Mouse (Mus musculus) frontal cortex, adult (tissue): ENCODE measurements at regions not wholly inside any gene's neighbourhood (a gene's known extent, or its start where the extent isn't known, plus 50 kb on each side); places are given as distances from the start of the nearest gene placed in this dataset.
"Not testable (repeated sequence)": the region's sequence is repeated elsewhere in the genome, so short reads cannot be mapped to it uniquely, and the experiment has no call there.

Source experiments
- ATAC-seq: cut with Nextera tagmentation; 2 replicates; pipeline ENCODE4 v1.9.2; 2017; ENCODE audit warnings: mild to moderate bottlenecking, moderate library complexity, mixed read lengths; ENCODE audit not compliant: low TSS enrichment

DNA sequence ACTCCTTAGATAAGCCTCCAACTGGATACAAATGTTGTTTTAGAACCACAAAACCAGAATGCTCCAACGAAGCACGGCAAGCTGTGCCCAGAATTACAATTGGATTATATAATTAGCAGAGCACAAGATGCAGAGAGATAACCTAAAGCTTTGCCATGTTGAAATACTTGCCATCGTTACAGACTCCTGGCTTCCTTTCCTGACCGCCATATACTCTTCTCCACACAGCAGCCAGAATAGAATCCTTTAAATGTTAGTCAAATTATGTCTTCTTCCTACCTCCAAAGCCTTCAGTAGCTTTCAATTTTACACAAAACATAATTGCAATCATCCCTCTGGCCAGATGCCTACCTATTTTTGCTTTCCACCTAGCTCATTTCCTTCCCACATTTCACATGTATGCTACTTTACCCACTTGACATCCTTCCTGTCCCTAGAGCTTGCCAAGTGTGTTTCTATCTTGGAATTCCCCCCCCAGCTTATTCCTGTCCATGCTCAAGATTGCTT is 52.8 kb upstream of the G2e3 start:
- peak; percentile 93 for ATAC-seq

DNA sequence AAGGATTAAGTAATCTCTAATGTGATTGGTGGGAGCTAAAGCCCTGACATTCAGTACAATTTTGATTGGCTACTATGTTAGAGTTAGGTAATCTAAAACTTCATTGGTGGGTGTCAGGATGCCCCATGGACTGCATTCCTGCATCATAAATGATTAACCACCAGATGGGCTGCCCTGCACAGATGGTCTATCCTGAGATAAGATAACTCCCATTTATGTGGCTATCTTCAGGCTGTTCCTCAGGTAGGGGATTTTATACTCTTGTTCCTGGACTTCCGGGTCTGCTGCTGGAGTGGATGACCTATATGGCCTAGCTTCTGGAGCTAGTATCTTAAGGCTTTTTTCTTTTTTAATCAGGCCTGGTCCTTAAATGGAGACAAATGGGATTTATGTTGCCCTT is 69.5 kb upstream of the G2e3 start:
- ATAC-seq, result no peak

DNA sequence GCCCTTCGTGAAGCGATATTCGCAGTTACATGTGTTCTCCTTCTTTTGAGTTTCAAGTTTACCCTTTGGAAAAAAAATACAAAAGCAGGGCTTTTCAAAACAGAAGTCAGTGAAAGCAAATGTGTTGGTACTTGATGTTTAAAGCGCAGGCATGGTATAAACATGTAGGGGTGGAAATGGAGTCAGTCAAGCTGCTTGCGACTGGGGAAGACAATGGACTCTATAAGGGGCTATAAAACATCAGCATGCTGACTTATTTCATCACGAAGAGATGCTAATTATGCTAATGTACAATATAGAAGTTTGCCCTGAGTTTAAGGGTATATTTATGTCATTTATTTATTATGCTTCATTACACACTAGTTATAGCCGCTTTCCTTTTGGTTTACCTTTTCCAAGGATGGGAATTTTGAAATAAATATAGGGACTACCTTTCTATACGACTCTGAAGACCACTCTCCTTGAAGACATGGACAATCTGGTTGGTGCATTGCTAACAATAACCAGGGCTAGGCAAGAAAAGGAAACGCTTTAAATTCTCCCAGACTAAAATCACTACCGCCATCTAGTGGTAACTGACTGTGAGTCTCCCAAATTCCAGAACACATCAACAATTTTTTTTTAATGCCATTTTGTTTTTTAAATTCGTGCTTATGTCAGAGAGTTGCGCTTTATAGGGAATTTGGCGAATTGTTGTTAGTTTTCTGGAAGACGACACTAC is 71.9 kb upstream of the G2e3 start:
- ATAC-seq, result peak; percentile 89

DNA sequence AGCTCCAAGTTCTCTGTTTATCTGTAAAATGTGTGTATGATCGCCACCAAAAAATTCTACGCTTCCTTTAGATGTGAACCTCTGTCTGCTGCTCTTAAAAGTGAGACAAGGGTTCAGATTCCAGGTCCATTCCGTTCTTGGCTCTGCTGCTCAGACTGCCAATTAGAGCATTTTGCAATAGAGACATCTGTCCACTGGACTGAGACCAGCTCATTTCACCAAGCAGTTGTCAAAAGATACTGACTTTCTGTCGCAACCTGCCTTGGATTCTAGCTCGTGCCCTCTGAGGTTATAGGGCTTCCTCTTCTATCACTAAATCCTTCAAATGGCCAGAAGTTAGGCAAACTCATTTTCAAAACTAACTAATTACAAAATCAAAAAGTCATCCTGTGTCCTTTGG is 74.4 kb upstream of the G2e3 start:
- no peak for ATAC-seq

DNA sequence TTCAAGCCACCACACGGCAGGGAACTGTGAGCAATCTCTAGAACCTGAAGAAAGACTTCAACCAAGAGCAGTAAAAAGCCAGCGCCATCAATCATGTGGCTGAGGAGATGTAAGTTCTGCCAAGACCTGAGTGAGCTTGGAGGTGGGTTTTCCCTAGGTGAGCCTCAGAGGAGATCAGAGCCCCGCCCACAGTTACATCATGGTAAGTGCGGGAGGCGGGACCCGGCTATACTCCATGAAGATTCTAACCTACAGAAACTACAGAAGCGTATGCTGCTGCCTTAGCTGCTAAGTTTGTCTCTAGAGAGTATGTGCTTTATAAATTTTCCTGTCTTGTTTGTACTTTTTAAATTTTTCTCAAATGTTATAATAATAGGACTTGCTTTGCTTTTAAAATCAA is 105.0 kb upstream of the G2e3 start:
- ATAC-seq, result peak; percentile 75

DNA sequence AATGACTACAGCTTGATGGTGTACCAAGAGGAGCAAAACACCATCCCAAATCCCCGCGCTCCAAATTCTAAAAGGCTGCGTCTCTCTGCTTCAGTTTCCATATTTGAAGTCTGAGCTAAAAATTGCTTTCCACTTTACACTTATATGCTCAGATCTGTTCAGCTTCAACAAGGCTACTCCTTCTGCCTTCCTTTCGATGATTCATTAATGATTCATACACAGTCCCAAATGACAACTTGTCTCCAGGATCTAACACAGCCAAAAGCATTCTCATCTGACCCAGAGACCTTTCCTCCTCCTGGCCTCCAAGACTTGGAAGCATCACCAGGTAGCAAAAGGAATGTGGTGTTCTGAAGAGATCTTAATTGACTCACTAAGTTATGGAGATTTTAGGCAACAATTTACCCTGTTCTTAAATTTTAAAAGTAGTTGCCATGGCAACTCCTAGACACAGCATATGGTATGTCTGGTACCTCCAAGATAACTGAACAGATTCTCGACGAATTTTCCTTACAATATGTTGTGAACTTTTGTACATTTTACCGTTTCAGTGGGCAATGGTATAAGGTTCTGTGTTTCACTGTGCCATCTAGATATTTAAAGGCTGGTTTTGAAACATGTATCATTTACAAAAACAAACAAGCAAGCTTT is 106.6 kb upstream of the G2e3 start:
- ATAC-seq, result peak; percentile 88

DNA sequence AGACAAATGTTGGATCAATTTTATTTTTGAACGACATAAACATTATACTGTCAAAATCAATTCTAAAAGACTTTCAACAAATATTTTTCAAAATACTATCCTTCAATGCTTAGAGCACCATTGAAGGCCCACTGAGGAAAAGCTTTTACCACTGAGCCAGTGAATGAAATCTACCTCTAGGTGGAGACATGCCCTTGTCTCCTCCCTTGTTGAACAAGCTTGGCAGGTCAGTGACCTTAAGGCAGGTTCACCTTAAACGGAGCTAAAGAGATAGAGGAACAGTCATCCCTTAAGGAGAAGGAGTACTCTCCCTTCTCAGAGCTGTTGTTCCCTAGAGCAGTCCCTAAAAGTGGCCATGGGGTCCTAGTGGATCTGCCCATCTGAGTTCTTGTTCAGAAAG is 136.2 kb upstream of the G2e3 start:
- ATAC-seq, result no peak

DNA sequence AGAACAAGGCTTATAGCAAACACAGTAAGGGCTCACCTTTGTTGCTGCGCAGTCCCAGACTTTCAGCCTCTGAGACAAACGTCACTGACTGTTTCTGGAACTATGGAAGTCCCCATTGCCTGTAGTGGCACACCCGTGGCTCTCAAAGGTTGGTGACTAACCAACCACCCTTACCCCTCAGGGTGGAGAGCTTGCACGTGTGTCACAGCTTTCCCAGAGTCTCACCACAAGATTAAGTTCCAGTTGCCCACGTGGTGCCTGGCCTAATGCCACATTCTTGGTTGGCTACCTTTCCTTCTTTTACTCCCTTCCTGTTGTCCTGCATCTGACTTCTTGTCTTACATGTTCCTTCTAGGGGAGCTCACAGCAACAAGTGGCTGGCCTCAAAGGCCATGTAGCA is 151.6 kb upstream of the G2e3 start:
- ATAC-seq, result no peak

DNA sequence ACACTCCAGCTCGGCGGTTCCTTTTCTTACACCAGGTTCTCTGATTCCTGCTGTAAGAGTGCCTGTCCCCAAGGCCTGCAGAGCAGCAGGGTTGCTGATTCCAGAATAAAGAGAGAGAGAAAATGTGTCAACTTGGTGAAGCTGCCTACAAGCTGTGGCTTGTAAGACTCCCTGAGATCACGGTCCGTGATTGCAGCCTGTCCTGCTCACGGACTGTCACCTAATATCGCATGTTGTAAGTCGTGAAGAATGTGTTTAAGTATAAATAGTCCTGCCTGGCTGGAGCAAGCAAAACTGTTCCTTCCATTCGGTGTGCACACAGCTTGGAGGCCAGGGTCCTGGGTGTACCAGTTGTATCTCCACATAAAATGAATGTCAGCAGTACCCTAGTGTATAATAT is 152.7 kb upstream of the G2e3 start:
- ATAC-seq, result no peak

DNA sequence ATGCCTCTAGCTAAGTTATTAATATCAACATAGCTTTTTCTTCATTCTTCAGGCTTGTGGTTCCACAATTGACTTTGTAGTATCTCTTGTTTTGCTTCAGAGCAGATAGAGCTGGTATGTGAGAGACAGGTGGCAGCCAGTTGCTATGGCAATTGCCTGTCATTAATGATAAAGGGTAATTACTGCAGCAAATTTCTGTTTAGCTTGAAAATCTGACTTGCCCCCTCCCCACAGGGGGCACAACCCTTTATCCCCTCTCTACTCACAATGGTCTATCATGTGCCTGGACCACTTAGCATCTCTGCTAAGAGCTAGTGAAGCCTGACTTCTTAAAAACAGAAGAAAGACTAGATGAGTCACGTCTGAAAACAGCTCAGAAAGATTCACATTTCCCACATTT is 157.1 kb upstream of the G2e3 start:
- ATAC-seq, result no peak

DNA sequence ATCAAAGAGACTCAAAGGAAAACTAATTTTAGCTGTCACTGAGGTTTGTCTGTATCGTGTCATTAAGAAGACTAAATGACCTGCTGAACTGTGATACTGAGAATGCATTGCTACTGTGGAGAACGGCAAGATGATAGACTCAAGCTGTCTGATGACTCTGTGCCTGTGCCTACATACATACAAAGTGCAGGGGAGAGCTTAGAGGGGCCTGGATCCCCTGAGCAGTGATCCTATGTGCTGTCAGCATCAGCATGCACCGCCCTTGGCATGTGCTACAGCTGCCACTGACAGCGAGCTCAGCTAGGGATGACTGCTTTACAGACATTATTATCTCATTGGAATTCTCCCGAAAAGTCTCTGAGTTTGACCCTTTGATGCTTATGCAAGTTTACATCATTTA is 157.7 kb upstream of the G2e3 start:
- no peak for ATAC-seq

DNA sequence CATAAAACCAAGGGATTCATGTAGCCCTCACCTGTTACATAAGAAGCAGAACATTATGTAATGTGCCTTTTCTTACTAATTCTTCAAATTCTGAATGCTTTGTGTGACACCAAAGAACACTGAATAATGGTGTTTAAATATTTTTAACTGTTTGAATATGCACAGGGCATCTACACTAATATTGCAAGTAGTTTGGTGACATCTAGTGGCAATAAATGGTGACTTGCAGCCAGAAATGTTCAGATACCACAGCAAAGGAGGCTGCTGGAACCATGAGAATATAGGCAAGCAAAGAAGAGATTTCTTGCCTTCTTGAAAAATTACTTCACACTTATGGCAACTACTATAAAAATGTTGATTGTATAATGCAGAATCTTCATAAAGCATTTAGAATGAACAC is 159.6 kb upstream of the G2e3 start:
- peak; percentile 77 for ATAC-seq

DNA sequence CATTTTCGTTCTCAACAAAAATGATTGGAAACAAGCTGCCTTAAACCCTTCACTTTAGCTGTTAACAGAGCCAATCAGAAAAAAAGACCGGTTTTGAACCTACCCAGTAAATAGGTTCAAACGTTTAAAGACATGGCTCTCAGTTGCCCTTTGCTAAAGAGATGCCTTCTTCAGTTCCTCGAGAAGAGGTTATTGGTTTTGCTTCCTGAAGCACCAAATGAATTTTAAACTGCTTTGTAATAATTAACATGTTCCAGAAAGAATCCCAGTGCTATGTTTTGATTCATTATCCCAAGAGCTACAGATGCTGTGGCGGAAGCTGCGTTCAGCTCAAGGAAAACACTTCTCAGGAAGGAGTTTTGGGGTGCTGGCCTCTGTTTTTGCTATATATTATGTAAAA is 160.1 kb upstream of the G2e3 start:
- ATAC-seq, result peak; percentile 17

DNA sequence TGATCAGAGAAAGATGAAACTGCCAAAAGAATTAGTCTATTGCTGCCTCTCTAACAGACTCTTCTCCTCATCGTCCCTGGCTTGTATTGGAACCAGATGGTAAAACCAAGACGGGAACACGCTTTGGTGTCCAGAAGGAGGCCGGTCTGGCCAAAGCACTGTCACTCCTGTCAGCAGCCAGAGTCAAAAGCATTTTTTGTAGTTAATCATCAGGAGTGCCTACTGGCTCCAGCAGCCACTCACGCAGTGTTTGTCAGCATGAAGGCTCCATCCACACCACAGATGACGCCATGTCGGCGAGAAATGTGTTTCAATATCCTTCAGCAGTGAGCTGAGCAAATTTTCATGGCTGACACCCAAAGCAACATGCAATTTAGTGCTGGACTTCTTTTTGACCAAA is 162.1 kb upstream of the G2e3 start:
- ATAC-seq, result peak; percentile 5; the same call in 1 of the 2 replicates

DNA sequence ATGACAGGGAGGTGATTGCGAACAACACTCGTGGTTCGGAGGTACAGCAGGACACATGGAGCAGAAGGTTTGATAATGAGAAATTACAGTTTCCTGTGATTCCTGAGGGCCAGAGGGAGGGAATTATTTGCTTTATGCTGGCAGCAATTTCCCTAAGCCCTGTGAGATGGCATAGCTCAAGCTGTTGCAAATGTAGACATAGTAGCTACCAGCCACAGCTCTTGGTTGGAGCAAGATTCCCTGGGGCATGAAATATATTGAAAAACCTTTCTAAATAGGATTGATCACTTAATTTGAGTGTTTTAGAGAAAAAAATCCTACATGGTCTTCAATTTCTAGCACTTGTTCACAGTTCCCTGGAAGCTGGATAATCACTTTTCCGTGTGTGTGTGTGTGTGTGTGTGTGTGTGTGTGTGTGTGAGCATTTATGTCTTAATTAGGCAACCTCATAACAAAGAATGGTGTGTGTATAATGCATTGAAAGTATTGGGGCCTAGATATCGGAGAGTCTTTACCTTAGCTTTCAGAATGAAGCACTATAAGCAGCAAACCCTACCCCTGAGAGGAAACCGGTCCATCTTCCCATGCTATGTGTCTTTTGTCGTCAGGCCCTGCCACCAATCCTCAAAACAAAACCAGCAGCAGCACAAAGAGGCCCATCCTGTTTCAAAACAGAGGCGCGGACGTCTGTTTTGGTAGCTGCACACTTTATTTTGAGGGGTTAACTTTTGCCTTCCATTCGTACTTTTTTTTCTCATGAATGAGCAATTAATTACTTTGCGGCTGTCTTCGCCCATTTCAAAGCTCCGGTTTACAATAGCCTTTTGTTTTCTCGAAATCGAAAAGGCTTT is 172.7 kb upstream of the G2e3 start:
- ATAC-seq, result no peak

DNA sequence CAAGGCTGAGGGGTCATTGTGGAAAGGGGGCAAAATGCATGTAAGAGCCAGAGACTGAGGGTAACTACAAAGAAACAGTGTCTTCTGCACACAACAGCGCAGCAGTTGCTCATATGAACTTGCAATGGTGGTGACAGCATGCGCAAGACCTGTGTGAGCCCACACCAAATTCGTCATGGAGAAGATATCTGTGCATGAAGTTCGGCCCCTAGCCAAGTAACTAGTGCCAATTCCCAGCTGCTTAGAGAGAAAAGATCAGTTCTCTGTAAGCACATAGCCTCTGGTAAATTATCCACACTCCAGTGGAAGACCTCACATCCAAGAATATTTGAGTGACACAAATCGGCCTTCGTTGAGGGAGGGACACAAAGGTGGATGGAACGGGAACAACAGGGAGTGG is 182.7 kb upstream of the G2e3 start:
- no peak for ATAC-seq

DNA sequence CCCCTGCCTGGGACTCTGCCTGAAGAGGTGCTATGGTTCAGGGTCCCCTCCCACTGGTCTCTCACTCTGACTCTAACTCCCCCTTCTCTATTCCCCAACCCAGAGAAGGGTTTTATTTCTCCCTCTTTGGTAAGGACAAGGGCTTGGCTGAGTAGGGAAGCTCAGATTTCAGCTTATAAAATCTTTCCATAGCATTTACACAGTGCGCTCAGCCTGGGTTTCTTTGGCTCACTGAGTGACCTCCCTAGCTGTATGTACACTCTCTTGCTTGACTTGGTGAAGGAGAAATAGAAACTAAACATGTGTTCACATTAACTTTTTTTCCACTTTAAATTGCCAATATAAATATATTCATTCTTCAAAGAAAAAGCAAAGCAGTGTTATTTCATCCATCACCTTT is 186.9 kb upstream of the G2e3 start:
- no peak for ATAC-seq

DNA sequence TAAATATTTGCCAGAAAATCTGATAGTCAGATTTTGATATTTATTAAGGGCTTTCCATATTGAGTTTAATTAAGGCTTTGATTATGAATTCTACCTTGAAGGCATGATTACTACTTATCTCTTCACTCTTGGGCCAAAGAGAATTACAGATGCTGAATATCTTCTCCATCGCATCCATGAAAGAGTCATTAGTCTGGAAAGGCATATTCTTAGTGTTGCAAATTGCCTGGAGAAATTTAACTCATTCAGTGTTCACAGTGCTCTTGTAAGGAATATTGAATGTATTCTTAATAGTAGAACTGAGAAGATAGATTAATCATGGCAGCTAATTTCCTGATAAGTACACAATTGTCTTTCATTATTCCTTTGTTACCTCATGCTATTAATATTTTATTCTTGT is 187.7 kb upstream of the G2e3 start:
- no peak for ATAC-seq

DNA sequence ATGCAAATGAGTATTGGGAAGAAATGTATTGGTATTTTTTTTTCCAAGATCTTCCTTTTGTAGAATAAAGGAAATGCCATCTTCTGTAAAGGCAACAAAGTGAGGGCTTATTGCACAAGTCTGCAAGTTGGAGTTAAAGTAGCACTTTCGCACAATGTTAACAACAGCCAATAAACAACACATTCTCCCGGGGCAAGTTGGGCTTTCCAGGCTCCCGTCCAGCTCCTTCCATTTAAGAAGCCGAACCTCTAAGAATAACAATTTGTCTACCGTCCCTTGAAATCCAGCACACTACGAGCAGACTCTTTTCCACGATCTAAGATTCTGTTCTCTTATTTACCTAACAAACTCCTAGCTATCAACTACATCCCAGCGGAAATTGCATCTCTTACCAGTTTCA is 199.9 kb upstream of the G2e3 start:
- 0 out of 2 replicates have a peak, but pooled peaks have one; percentile 18 for ATAC-seq

DNA sequence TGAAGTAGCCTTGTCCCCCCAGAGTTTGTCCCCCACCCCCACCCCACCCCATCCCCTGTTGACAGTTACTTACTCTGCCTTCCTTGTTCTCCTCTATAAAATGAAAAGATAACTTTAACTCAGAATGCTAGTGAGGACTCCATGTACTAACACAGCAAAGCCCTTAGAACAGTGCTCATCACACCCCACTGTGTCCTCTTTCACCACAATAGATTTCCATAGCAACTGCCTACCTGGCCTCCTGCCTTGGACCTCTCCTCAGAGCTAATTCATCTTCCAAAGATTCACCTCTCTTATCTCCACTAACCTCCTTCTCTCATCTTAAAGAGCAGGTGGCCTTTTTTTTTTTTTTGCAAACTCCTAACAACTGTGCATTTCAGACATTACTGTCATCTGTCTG is 204.0 kb upstream of the G2e3 start:
- peak; percentile 39 for ATAC-seq

DNA sequence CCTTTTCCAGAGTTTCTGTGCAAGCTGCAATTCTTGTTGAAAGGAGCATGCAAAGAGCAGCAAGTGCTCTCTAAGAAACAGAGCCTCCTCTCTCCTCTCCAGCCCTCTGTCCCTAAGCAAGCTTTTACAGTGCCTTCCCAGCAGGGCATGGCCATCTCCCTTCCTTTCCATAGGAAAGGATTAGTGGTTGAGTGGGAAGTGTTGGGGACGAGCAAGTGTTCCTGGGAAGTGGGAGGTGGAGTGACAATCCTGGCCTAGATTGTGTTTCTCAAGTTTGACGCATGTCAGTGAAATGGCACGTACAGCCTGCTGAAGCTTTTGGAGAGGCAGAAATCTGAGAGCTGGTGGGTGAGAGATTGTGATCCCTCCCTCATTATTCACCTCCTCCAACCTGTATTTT is 204.7 kb upstream of the G2e3 start:
- peak; percentile 95 for ATAC-seq

DNA sequence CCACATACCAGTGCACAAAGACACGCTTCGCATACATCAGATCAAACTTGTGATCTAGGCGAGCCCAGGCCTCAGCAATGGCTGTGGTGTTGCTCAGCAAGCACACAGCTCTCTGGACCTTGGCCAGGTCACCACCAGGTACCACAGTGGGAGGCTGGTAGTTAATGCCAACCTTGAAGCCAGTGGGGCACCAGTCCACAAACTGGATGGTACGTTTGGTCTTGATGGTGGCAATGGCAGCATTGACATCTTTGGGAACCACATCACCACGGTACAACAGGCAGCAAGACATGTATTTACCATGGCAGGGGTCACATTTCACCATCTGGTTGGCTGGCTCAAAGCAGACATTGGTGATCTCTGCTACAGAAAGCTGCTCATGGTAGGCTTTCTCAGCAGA is 214.2 kb upstream of the G2e3 start:
- not testable (repeated sequence) for ATAC-seq

DNA sequence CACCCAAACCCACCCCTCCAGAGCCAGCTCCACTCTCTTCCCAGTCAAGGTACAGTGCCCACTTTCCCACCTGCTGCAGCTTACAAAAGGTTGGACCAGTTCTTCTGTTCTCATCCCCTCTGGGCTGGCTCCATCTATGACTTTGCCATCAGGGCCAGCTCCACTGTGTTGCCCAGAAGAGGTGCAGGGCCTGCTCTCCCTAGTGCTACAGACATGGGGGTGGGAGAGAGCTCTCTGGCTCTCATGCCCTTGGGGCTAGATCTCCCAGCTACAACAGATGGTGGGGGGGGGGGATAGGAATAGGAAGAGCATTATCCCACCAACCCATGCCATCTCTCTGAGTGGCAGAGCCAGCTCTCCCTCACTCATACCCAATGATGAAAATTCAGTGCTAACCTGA is 219.6 kb upstream of the G2e3 start:
- no peak for ATAC-seq
